Mouse (Mus musculus): ENCODE measurements at regions not wholly inside any gene's neighbourhood (a gene's known extent, or its start where the extent isn't known, plus 50 kb on each side); places are given as distances from the start of the nearest gene placed in this dataset.

- Histone ChIP-seq H3K4me1 (replicated peaks; ENCODE audit: control insufficient read depth, insufficient read depth, low read length) (peaks cover 4% of the 10 kb centered on the region; the same call in 1 of the 2 replicates), H3K4me3 (ENCODE audit: low read length) (no peak overlapping the region), H3K27me3 (ENCODE audit: control insufficient read depth, insufficient read depth, low read depth, low read length) (no peaks in the 10 kb centered on the region), H3K9ac (ENCODE audit: low read length) (no peak overlapping the region), H3K27ac (ENCODE audit: low read length) (no peak overlapping the region), H3K4me2 (ENCODE audit: low read depth, low read length) (no peak overlapping the region), H3K36me3 (ENCODE audit: control insufficient read depth, insufficient read depth, low read length) (no peaks in the 10 kb centered on the region), H3K9me3 (ENCODE audit: control insufficient read depth, low read length) (no peaks in the 10 kb centered on the region)
- ATAC-seq (ENCODE audit: low read depth), result 0 out of 2 replicates have a peak, but pooled peaks have one; percentile 45
- WGBS, result 38% methylated on average over 6 of the region's 6 CpGs
Measured at GRCm38 (mm10) chr6:117105182-117105589, 63.1 kb upstream of the Cxcl12 start.

DNA sequence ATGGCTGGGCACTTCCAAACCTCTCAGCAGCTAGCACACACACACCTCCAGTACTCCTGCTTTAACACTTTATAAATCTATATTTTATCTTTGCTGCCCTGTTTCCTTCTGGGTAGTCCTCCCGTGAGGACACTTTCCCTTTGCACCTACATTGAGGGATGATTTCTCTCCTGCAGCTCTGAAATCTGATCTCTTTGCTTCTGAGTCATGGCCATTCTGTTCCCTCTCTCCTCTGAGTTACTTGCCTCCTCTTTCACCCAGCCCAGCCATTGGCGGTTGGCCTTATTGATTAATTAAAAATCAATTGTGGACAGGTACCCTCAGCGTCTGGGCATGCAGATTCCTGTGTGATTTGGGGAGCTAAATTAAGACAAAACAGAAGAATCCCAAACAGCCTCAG is 58.0 kb upstream of the Cxcl12 start:
- H3K4me3 ChIP-seq (ENCODE audit: low read length), result no peak overlapping the region
- no peak overlapping the region for H3K9ac ChIP-seq (ENCODE audit: low read length)
- H3K27me3 ChIP-seq (ENCODE audit: control insufficient read depth, insufficient read depth, low read depth, low read length), result no peaks in the 10 kb centered on the region
- H3K27ac ChIP-seq (ENCODE audit: low read length), result no peak overlapping the region
- peaks cover under 1% of the 10 kb centered on the region; the same call in 1 of the 2 replicates for H3K4me1 ChIP-seq (replicated peaks; ENCODE audit: control insufficient read depth, insufficient read depth, low read length)
- WGBS, result 44% methylated on average over 3 of the region's 3 CpGs
- no peaks in the 10 kb centered on the region for H3K36me3 ChIP-seq (ENCODE audit: control insufficient read depth, insufficient read depth, low read length)
- no peak for ATAC-seq (ENCODE audit: low read depth)
- no peak overlapping the region for H3K4me2 ChIP-seq (ENCODE audit: low read depth, low read length)
- H3K9me3 ChIP-seq (ENCODE audit: control insufficient read depth, low read length), result no peaks in the 10 kb centered on the region

DNA sequence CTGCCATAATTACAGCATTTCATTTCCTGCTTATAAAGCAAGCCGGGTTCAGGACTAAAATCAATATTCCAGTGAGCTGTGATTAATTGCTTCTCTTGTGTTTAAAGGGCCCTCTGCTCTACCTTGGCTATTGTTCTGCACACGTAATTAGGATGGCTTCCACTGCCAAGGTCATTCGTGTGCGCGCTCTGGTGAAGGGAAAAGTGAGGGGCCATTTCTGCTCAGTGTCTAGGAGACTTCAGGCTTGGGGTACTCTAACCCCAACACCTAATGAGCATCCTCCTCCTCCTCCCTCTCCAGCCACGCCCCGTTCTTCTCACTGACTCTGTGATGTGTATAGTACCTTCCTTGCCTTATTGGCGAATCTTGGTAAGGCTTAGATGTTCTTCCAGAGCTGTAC is 53.5 kb upstream of the Cxcl12 start:
- H3K9me3 ChIP-seq (ENCODE audit: control insufficient read depth, low read length), result no peaks in the 10 kb centered on the region
- no peaks in the 10 kb centered on the region for H3K27me3 ChIP-seq (ENCODE audit: control insufficient read depth, insufficient read depth, low read depth, low read length)
- no peak overlapping the region for H3K9ac ChIP-seq (ENCODE audit: low read length)
- no peak overlapping the region for H3K4me3 ChIP-seq (ENCODE audit: low read length)
- H3K27ac ChIP-seq (ENCODE audit: low read length), result no peak overlapping the region
- ATAC-seq (ENCODE audit: low read depth), result no peak
- H3K4me1 ChIP-seq (replicated peaks; ENCODE audit: control insufficient read depth, insufficient read depth, low read length), result no peaks in the 10 kb centered on the region
- no peak overlapping the region for H3K4me2 ChIP-seq (ENCODE audit: low read depth, low read length)
- no peaks in the 10 kb centered on the region for H3K36me3 ChIP-seq (ENCODE audit: control insufficient read depth, insufficient read depth, low read length)
- 71% methylated on average over 8 of the region's 8 CpGs for WGBS

- ATAC-seq (ENCODE audit: low read depth), result no peak
- H3K4me3 ChIP-seq (ENCODE audit: low read length), result no peak overlapping the region
- H3K4me1 ChIP-seq (replicated peaks; ENCODE audit: control insufficient read depth, insufficient read depth, low read length), result no peaks in the 10 kb centered on the region
- H3K27me3 ChIP-seq (ENCODE audit: control insufficient read depth, insufficient read depth, low read depth, low read length), result no peaks in the 10 kb centered on the region
- H3K9me3 ChIP-seq (ENCODE audit: control insufficient read depth, low read length), result no peaks in the 10 kb centered on the region
- no peak overlapping the region for H3K9ac ChIP-seq (ENCODE audit: low read length)
- no peaks in the 10 kb centered on the region for H3K36me3 ChIP-seq (ENCODE audit: control insufficient read depth, insufficient read depth, low read length)
- H3K27ac ChIP-seq (ENCODE audit: low read length), result no peak overlapping the region
- 72% methylated on average over 3 of the region's 3 CpGs for WGBS
- H3K4me2 ChIP-seq (ENCODE audit: low read depth, low read length), result no peak overlapping the region
Measured at GRCm38 (mm10) chr6:117118081-117118480, 50.3 kb upstream of the Cxcl12 start.
